Mouse (Mus musculus) heart, postnatal 0 days (tissue): ENCODE data around the gene Hpse2.

ENCODE experiments used
- CTCF ChIP-seq: IDR thresholded peaks from 2 replicates; pipeline ENCODE4 v1.5.1; 2016; ENCODE audit warnings: antibody characterized with exemption, control low read depth, low read depth
- EP300 ChIP-seq: IDR thresholded peaks from 2 replicates; pipeline ENCODE4 v1.6.1; 2016; ENCODE audit warnings: antibody characterized with exemption, low read depth

DNA sequence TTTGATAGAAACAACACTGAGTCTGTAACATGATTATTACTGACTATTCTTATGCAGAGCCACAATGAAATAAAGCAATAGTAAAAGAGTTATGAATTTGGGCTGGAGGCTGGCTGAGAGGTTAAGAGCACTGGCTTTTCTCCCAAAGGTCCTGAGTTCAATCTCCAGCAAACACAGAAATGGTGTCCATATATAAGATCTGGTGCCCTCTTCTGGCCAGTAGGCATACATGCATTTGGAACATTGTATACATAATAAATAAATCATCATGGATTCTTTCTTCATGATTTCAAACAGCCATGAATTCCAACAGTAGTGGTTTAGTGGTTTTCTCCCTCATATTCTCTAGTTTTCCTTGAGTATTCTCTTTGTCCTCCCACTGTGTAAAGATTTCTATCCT, 81.4 kb downstream of the Hpse2 start:
- peak; percentile 31 for TF ChIP-seq CTCF
- no peak for TF ChIP-seq EP300
